Mouse (Mus musculus): ENCODE measurements at regions not wholly inside any gene's neighbourhood (a gene's known extent, or its start where the extent isn't known, plus 50 kb on each side); places are given as distances from the start of the nearest gene placed in this dataset.

DNA sequence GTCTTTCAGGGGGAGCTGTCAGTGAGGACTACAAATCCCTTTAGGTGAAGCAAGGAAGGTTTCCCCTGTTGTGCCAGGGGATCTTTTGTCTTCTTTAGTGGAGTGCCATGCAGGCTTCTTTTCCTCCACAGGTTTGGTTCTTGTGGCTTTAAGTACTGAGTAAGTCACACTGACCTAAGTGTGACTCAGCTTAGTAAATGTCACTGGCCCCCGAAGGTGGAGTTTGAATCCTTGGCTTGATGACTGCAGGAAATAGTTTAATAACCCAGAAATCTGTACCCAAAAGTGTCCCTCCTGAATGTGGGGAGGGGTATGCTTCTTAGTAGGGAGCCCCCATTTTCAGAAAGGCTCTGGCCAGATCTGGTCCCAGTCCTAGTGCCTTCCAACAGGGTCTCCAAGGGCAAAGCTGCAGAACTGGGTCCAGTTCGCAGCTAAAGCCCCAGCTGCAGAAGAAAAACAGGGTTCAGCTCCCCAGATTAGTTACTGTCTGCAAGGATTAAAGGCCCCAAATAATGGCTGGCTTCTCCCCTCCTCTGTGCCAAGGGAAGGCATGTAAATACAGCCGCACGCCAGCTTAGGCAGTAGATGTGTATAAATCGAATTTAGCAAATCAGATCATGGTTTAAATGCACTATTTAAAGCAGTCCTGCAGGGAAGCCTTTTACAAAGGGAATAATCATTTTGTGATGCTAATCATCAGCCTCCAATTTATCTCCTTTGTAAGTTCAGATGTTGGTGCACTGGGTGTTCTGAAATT, 51.6 kb upstream of the Polg start:
- DNase-seq (ENCODE audit: low spot score), result no peak

DNA sequence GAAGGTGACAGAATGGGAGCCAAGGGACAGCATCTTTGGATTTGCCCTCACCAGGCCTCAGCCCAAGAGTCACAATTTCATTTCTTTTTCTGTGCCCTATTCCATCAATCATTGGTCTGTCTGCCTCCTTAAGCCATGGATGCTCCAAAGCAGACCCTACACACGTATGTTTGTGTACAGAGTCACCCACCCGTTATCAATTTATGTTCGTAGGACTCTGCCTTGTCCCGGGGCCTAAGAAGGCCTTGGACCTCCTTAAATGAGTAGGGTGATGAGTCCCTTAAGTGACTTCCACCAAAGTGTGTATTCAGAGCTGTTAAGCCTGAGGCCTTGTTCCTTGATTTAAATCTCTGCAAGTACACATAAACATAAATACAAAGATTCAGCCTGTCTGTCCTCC, 50.1 kb upstream of the Polg start:
- no peak for DNase-seq (ENCODE audit: low spot score)
